Mouse (Mus musculus): ENCODE measurements around the gene Pwwp2b.
A peak's percentile ranks its signal among the peaks of the same experiment; 100 is the strongest.

Gene Pwwp2b

DNA sequence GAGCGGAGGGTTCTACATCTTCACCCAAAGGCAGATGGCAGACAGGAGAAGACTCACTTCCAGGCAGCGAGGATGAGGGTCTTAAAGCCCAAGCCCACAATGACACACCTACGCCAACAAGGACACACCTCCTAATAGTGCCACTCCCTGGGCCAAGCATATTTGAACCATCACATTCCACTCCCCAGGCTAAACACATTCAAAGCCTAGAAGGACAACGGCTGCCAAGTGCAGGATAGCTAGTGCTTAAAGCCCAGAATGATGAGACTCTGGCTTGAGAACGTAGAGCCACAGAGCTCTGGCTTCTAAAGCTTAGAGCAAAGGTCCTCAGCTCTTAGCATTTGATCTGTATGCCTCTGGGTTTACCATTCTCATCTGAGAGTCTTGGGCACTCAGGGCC is 45.8 kb downstream of the Pwwp2b start:
- ATAC-seq (ENCODE audit: insufficient number of reproducible peaks, low FRiP score, low TSS enrichment), result no peak

DNA sequence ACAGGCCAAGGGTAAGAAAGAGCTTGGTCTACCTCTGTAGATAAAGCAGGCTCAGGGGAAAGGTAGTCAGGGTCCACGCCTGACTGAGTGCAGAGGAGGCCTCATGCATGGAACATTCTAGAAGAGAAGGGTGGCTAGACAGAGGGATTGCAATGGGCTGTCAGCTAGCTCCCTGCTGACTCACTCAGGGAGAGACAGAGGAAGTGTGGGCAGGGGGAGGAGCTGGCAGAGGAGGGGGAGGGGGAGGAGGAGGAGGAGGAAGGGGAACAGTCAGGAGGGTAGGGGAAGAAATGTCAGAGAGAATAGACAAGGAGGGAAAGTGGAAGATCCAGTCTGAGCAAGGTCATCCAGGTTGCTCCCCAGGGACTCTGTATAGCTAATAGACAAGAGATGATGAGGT is 47.4 kb downstream of the Pwwp2b start:
- no peak for ATAC-seq (ENCODE audit: insufficient number of reproducible peaks, low FRiP score, low TSS enrichment)

DNA sequence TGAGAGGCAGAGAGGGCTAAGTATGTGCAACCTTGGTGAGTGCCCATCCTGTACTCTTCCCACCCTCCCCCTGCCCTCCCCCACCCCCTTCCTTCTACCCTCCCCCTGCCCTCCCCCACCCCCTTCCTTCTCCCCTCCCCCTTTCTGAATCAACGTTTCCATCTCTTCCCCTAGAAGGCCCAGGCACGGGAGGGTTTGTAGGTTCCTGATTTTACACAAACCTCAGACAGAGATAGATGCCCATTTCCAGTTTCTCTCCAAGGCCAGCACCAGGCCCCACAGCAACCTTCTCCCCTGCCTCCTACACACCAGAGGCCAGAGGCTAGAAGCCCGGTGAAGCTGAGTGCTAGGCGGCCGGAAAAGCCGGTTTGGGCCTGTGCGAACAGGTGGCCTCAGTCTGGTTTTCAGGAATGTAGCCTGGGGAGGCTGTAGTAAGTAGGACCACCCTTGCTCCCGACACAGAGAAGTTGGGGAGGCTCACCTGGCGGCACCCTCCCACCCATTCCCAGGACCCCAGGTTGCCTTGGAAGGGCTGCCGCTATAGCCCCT is 48.3 kb downstream of the Pwwp2b start:
- no peak for ATAC-seq (ENCODE audit: insufficient number of reproducible peaks, low FRiP score, low TSS enrichment)

DNA sequence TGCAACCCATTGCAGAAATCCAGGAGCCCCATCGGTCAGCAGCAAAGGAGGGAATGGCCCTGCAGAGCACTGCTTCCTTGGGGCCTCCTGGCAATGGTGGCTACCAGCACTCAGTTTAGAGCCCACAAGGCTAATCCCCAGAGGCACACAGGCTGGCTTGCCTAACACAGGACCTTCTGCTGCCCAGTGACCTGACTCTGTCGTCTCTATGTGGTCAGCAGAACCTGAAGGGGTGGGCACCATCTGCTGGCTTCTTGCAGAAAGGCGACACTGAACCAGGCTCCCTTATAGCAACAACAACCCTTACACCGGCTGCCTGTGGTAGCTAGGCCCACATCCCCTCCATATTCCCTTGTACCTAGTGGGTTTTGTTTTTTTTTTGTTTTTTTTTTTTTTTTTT is 50.2 kb downstream of the Pwwp2b start:
- ATAC-seq (ENCODE audit: insufficient number of reproducible peaks, low FRiP score, low TSS enrichment), result no peak

- ATAC-seq (ENCODE audit: insufficient number of reproducible peaks, low FRiP score, low TSS enrichment), result no peak
Observed at GRCm38 (mm10) chr7:139299424-139299823, 51.1 kb downstream of the Pwwp2b start.

DNA sequence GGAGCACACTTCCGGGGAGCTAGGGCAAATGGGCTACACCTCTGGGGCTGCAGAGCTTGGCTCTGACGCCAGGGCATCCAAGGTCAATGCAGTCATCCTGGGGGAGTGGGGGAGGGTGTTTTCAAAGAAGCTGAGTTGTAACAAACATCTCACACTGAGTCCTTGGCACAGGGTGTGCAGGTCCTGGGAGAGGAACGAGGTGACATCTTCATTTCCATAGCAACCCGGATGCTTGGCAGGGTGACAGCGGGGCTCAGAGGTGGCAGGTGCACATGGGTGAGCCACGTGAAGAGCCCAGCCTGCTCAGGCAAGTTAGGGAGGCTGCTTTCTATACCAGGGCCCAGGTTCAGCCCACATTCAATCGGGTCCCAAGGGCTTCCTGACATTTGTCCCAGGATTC is 52.1 kb downstream of the Pwwp2b start:
- ATAC-seq (ENCODE audit: insufficient number of reproducible peaks, low FRiP score, low TSS enrichment), result peak; percentile 53; the same call in 1 of the 2 replicates

DNA sequence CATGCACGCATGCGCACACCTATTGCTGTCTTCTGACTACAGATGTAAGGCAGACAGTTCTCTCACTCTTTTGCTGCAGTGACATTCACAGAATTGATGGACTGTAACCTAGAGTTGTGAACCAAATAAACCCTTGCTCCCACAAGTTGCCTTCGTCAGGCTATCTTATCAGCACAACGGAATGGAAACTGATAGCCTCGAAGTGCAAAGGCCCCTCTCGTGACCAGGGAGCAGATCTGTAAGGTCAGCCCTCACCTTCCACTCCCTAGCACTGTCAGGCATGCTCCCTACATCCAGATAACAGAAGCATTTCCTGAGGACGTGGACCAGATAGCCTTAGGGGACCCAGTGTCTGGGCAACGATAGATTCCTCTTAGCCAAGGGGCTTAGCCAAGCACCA is 53.2 kb downstream of the Pwwp2b start:
- no peak for ATAC-seq (ENCODE audit: insufficient number of reproducible peaks, low FRiP score, low TSS enrichment)

GRCm38 (mm10) chr7:139302314-139302713 is 54.0 kb downstream of the Pwwp2b start:
- ATAC-seq (ENCODE audit: insufficient number of reproducible peaks, low FRiP score, low TSS enrichment), result no peak

DNA sequence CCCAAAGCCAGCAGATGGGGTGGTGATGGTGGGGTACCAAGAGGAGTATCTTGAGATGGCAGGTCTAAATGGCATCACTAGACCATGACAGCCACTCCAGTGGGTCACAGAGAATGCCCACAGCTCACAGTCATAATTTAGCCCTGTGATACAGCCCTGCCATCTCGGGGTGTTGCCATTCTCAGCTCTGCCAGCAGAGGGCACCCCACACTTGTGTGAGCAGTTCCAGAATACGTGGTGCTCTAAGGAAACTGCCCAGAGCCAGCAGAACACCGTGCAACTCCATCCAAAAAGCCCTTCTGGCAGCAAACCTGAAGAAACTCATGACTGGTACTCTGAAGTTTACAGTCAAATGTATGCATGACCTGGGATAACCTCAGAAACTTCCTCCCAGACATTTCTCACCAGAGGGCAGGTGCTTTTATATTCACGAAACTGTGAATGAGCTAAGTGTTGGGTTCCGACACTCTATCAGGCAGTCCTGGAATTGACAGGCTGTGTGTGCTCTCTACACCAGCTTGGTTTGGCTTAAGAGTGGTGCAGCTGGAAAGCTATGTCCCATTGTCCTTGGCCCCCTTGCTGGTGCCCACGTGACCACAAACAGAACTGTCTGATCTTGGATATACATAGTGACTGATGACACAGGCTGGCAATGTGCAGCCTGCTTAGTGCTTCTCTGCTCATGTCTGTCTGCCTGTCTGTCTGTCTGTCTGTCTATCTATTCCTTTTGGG is 55.2 kb downstream of the Pwwp2b start:
- ATAC-seq (ENCODE audit: insufficient number of reproducible peaks, low FRiP score, low TSS enrichment), result peak; percentile 16; the same call in 1 of the 2 replicates

- no peak for ATAC-seq (ENCODE audit: insufficient number of reproducible peaks, low FRiP score, low TSS enrichment)
Observed at GRCm38 (mm10) chr7:139304322-139304721, 56.0 kb downstream of the Pwwp2b start.

GRCm38 (mm10) chr7:139307056-139307455 is 58.8 kb downstream of the Pwwp2b start:
- no peak for ATAC-seq (ENCODE audit: insufficient number of reproducible peaks, low FRiP score, low TSS enrichment)

DNA sequence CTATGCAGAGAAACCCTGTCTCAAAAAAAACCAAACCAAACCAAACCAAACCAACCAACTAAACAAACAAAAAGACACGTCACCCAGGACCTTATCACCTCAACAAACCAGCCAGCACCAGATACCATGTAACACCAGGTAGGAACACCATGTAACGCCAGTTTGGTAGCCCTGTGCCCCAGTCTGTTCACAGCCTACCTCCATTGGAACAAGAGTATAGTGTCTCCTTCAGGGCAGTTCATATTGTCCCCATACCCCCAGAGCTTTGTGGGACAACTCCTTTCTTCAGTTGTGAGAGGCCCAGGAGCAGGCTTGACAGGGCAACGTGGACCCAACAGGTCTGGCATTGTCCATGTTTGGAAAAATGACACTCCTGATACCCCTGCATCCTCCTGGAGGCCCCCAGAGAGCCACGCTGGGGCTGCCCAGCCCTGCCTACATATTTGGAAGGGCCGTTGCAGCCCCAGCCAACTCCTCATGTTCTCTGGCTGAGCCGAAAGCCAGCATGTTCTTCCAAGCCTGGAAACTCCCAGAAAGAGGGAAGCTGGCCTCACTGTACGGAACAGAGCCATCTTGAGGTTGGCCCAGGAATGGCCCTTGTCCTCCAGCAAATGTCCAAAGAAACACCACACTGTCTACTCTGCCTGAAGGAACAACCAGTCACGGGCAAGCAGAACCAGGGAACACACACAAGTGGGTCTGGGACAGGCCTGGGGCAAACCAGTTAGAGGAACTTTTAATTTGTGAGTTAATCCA is 60.0 kb downstream of the Pwwp2b start:
- peak; percentile 37; the same call in 1 of the 2 replicates for ATAC-seq (ENCODE audit: insufficient number of reproducible peaks, low FRiP score, low TSS enrichment)

DNA sequence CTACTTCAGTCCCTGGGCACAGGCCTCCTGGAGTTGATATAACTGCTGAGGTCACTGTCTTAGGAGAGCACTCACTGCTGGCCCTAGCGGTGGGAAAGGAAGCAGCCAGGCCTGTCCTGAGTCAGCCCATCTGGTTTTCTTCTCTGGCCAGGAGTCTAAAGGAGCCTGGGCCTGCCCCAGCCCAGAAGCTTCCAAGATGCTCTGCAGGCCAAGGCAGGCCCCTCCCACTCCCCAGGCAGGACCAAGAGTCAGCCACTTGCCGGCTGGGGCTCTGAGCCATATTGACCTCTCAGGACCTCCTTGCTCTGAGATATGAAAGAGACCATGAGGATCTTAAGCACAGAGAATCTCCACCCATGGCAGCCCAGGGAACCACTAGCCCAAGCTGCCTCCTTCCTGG is 60.8 kb downstream of the Pwwp2b start:
- peak; percentile 5; the same call in 1 of the 2 replicates for ATAC-seq (ENCODE audit: insufficient number of reproducible peaks, low FRiP score, low TSS enrichment)

DNA sequence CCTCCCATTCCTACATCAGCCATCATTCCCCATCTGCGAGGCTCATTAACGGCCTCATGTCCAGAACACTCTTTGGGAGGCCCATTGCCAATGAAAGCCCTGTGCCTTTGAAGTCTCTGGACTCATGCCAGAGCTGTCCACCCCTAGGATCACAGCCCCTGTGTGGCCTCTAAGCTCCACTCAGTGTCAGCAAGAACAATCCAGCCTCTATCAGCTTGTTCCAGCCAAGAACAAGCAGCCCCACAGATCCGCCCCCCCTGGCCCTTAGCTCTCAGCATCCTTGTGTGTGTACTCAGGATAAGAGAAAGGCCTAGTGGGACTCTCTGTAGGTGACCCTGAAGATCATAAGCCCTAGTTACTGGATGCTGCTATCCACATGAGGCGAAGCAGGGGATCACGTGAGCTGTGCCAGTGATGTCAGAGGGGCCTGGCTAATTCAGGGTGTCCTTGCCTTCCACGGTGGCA is 62.2 kb downstream of the Pwwp2b start:
- no peak for ATAC-seq (ENCODE audit: insufficient number of reproducible peaks, low FRiP score, low TSS enrichment)

DNA sequence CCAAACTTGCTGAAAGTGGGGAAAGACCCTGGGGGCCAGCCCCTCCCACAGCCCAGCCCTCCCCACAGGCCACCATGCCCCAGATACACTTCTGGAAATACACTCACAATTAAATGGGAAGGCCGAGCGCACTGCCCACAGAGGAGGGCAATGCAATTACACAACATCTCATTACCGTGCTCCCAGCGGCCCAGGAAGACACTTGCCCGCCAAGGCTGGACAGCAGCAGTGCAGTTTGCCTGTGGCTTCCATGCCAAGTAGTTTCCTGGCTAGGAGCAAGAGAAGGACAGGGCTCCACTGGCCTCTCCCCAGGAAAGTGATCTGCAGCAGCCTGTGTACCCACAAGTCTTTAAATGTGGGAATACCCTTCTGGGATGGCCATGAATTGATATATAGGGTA is 64.4 kb downstream of the Pwwp2b start:
- 0 out of 2 replicates have a peak, but pooled peaks have one; percentile 34 for ATAC-seq (ENCODE audit: insufficient number of reproducible peaks, low FRiP score, low TSS enrichment)

- no peak for ATAC-seq (ENCODE audit: insufficient number of reproducible peaks, low FRiP score, low TSS enrichment)
Observed at GRCm38 (mm10) chr7:139313413-139313812, 65.1 kb downstream of the Pwwp2b start.

- no peak for ATAC-seq (ENCODE audit: insufficient number of reproducible peaks, low FRiP score, low TSS enrichment)
Observed at GRCm38 (mm10) chr7:139314716-139315115, 66.4 kb downstream of the Pwwp2b start.

GRCm38 (mm10) chr7:139319006-139319411 is 70.7 kb downstream of the Pwwp2b start:
- ATAC-seq (ENCODE audit: insufficient number of reproducible peaks, low FRiP score, low TSS enrichment), result no peak

Data from cerebellum, adult (tissue).